Mouse (Mus musculus) intestine, embryonic 15.5 days (tissue): ENCODE measurements around the gene Ubxn2a. TPM values are rescaled to one million over a fixed set of nuclear protein-coding genes. Genes with fewer than 3 reads are reported as not detected.
A peak's percentile ranks its signal among the peaks of the same experiment; 100 is the strongest.
"Not testable (repeated sequence)": the region's sequence is repeated elsewhere in the genome, so short reads cannot be mapped to it uniquely, and the experiment has no call there.

Source experiments
- ATAC-seq: fragments of 200-750 bp; cut with Nextera tagmentation; 2 replicates; pipeline ENCODE4 v1.8.0; 2017; ENCODE audit warnings: moderate TSS enrichment, moderate library complexity
- H3K27ac ChIP-seq: fragments of 300-500 bp; sonication (generic); 2 replicates; pipeline ENCODE4 v1.5.1; 2015; ENCODE audit warnings: mild to moderate bottlenecking, inconsistent platforms
- H3K27me3 ChIP-seq: fragments of 300-500 bp; sonication (generic); replicated peaks from 2 replicates; pipeline ENCODE4 v1.6.1; 2015; ENCODE audit warnings: inconsistent platforms
- H3K36me3 ChIP-seq: fragments of 300-500 bp; sonication (generic); 2 replicates; pipeline ENCODE4 v1.6.1; 2015; ENCODE audit warnings: inconsistent platforms
- H3K4me1 ChIP-seq: fragments of 300-500 bp; sonication (generic); replicated peaks from 2 replicates; pipeline ENCODE4 v1.6.1; 2015; ENCODE audit warnings: inconsistent platforms
- H3K4me2 ChIP-seq: fragments of 300-500 bp; sonication (generic); replicated peaks from 2 replicates; pipeline ENCODE4 v1.6.1; 2015; ENCODE audit warnings: mild to moderate bottlenecking, inconsistent platforms
- H3K4me3 ChIP-seq: fragments of 300-500 bp; sonication (generic); replicated peaks from 2 replicates; pipeline ENCODE4 v1.5.1; 2015; ENCODE audit warnings: inconsistent platforms
- H3K9ac ChIP-seq: fragments of 300-500 bp; sonication (generic); 2 replicates; pipeline ENCODE4 v1.6.1; 2015; ENCODE audit warnings: inconsistent platforms
- H3K9me3 ChIP-seq: fragments of 300-500 bp; sonication (generic); 2 replicates; pipeline ENCODE4 v1.6.1; 2016; ENCODE audit warnings: inconsistent platforms
- WGBS: fragments of 180-500 bp; shearing (Covaris S2); methylation state at CpG from one replicate; pipeline ENCODE4 v1.1.7; 2015; 5-methylcytosine and 5-hydroxymethylcytosine counted together
- polyA plus RNA-seq: library from polyadenylated mRNA; unstranded; fragments of >200 nt; fragmentation: Nextera tagmentation; extraction: Ambion mirVana; gene quantifications from 2 replicates; pipeline ENCODE4 v1.2.1, GENCODE M21; 2015

Ubxn2a gene
- polyA plus RNA-seq, 1 experiment from 2014 or later = 35.3 TPM

- no peak overlapping the region for H3K4me3 ChIP-seq
- H3K36me3 ChIP-seq = no peaks in the 10 kb centered on the region
- H3K9me3 ChIP-seq = no peaks in the 10 kb centered on the region
- H3K9ac ChIP-seq = no peak overlapping the region
- no peak for ATAC-seq
- no peaks in the 10 kb centered on the region for H3K4me1 ChIP-seq
- no peaks in the 10 kb centered on the region for H3K27me3 ChIP-seq
- H3K27ac ChIP-seq = no peak overlapping the region
- 87% methylated on average over 7 of the region's 7 CpGs for WGBS
- no peak overlapping the region for H3K4me2 ChIP-seq
These were observed 886 bp upstream of the Ubxn2a start for GRCm38 (mm10) chr12:4908391-4908790.

- H3K9me3 ChIP-seq = no peaks in the 10 kb centered on the region
- WGBS = 40% methylated on average over 7 of the region's 7 CpGs
- no peaks in the 10 kb centered on the region for H3K4me1 ChIP-seq
- no peak overlapping the region for H3K27ac ChIP-seq
- no peaks in the 10 kb centered on the region for H3K27me3 ChIP-seq
- ATAC-seq = no peak
- H3K36me3 ChIP-seq = no peaks in the 10 kb centered on the region
- peak overlapping the region; percentile 90 for H3K4me2 ChIP-seq
- H3K9ac ChIP-seq = peak overlapping the region; percentile 80; the same call in 1 of the 2 replicates
- peak overlapping the region; percentile 79 for H3K4me3 ChIP-seq
These were observed 1.0 kb downstream of the Ubxn2a start for GRCm38 (mm10) chr12:4906476-4906875.

GRCm38 (mm10) chr12:4905946-4906345, 1.6 kb downstream of the Ubxn2a start:
- H3K4me1 ChIP-seq = no peaks in the 10 kb centered on the region
- H3K27me3 ChIP-seq = no peaks in the 10 kb centered on the region
- 0 out of 2 replicates have a peak overlapping the region, but pooled peaks have one; percentile 79 for H3K4me3 ChIP-seq
- H3K36me3 ChIP-seq = no peaks in the 10 kb centered on the region
- H3K9ac ChIP-seq = no peak overlapping the region
- no peak for ATAC-seq
- no peaks in the 10 kb centered on the region for H3K9me3 ChIP-seq
- H3K27ac ChIP-seq = no peak overlapping the region
- peak overlapping the region; percentile 90 for H3K4me2 ChIP-seq
- WGBS = 76% methylated on average over 7 of the region's 7 CpGs

GRCm38 (mm10) chr12:4898024-4898423, 9.5 kb downstream of the Ubxn2a start:
- no peaks in the 10 kb centered on the region for H3K4me1 ChIP-seq
- H3K36me3 ChIP-seq = no peaks in the 10 kb centered on the region
- no peak overlapping the region for H3K4me2 ChIP-seq
- H3K9ac ChIP-seq = no peak overlapping the region
- H3K9me3 ChIP-seq = no peaks in the 10 kb centered on the region
- no peak overlapping the region for H3K4me3 ChIP-seq
- no peak overlapping the region for H3K27ac ChIP-seq
- no peak for ATAC-seq
- H3K27me3 ChIP-seq = no peaks in the 10 kb centered on the region
- WGBS = 96% methylated on average over 5 of the region's 5 CpGs

GRCm38 (mm10) chr12:4889891-4890290, 17.6 kb downstream of the Ubxn2a start:
- Histone ChIP-seq H3K27ac (no peak overlapping the region), H3K27me3 (no peaks in the 10 kb centered on the region), H3K9ac (no peak overlapping the region), H3K36me3 (no peaks in the 10 kb centered on the region), H3K4me3 (no peak overlapping the region), H3K4me2 (no peak overlapping the region), H3K9me3 (no peaks in the 10 kb centered on the region), H3K4me1 (no peaks in the 10 kb centered on the region)
- no peak for ATAC-seq
- WGBS = 93% methylated on average over 1 of the region's 1 CpGs

GRCm38 (mm10) chr12:4889251-4889650, 18.3 kb downstream of the Ubxn2a start:
- Histone ChIP-seq H3K36me3 (no peaks in the 10 kb centered on the region), H3K4me3 (no peak overlapping the region), H3K9me3 (no peaks in the 10 kb centered on the region), H3K4me1 (no peaks in the 10 kb centered on the region), H3K9ac (no peak overlapping the region), H3K4me2 (no peak overlapping the region), H3K27me3 (no peaks in the 10 kb centered on the region), H3K27ac (no peak overlapping the region)
- WGBS = 96% methylated on average over 2 of the region's 2 CpGs
- ATAC-seq = no peak

GRCm38 (mm10) chr12:4888739-4889138, 18.8 kb downstream of the Ubxn2a start:
- Histone ChIP-seq H3K4me1 (no peaks in the 10 kb centered on the region), H3K4me2 (no peak overlapping the region), H3K36me3 (no peaks in the 10 kb centered on the region), H3K9ac (no peak overlapping the region), H3K4me3 (no peak overlapping the region), H3K27me3 (no peaks in the 10 kb centered on the region), H3K9me3 (no peaks in the 10 kb centered on the region), H3K27ac (no peak overlapping the region)
- no peak for ATAC-seq

- H3K9ac ChIP-seq, H3K4me3 ChIP-seq, ATAC-seq, H3K4me2 ChIP-seq, H3K27me3 ChIP-seq, H3K9me3 ChIP-seq, H3K27ac ChIP-seq, H3K4me1 ChIP-seq, H3K36me3 ChIP-seq: not testable (repeated sequence)
- WGBS = 90% methylated on average over 4 of the region's 4 CpGs
These were observed 20.9 kb downstream of the Ubxn2a start for GRCm38 (mm10) chr12:4886581-4886980.

- ATAC-seq = no peak
These were observed 22.4 kb downstream of the Ubxn2a start for GRCm38 (mm10) chr12:4885062-4885461.

GRCm38 (mm10) chr12:4882086-4882485, 25.4 kb downstream of the Ubxn2a start:
- 69% methylated on average over 2 of the region's 2 CpGs for WGBS
- Histone ChIP-seq H3K36me3 (no peaks in the 10 kb centered on the region), H3K4me1 (no peaks in the 10 kb centered on the region), H3K27ac (no peak overlapping the region), H3K9ac (no peak overlapping the region), H3K27me3 (no peaks in the 10 kb centered on the region), H3K9me3 (no peaks in the 10 kb centered on the region), H3K4me2 (no peak overlapping the region), H3K4me3 (no peak overlapping the region)
- ATAC-seq = no peak

More at GRCm38 (mm10) chr12:4885062-4885461, 22.4 kb downstream of the Ubxn2a start:
- no peak overlapping the region for H3K9ac ChIP-seq
- WGBS = 35% methylated on average over 1 of the region's 1 CpGs
- no peak overlapping the region for H3K4me3 ChIP-seq
- H3K4me2 ChIP-seq = no peak overlapping the region
- no peaks in the 10 kb centered on the region for H3K27me3 ChIP-seq
- no peak overlapping the region for H3K27ac ChIP-seq
- H3K4me1 ChIP-seq = no peaks in the 10 kb centered on the region
- no peaks in the 10 kb centered on the region for H3K36me3 ChIP-seq
- no peaks in the 10 kb centered on the region for H3K9me3 ChIP-seq

GRCm38 (mm10) chr12:4879048-4879447, 28.5 kb downstream of the Ubxn2a start:
- H3K4me2 ChIP-seq = no peak overlapping the region
- H3K4me3 ChIP-seq = no peak overlapping the region
- ATAC-seq = no peak
- no peak overlapping the region for H3K27ac ChIP-seq
- no peaks in the 10 kb centered on the region for H3K27me3 ChIP-seq
- no peak overlapping the region for H3K9ac ChIP-seq
- no peaks in the 10 kb centered on the region for H3K9me3 ChIP-seq
- no peaks in the 10 kb centered on the region for H3K36me3 ChIP-seq
- 95% methylated on average over 5 of the region's 5 CpGs for WGBS
- H3K4me1 ChIP-seq = peaks cover 8% of the 10 kb centered on the region; the same call in 1 of the 2 replicates

GRCm38 (mm10) chr12:4878296-4878783, 29.2 kb downstream of the Ubxn2a start:
- 84% methylated on average over 9 of the region's 9 CpGs for WGBS

GRCm38 (mm10) chr12:4875623-4876022, 31.9 kb downstream of the Ubxn2a start:
- Histone ChIP-seq H3K4me2 (no peak overlapping the region), H3K27me3 (no peaks in the 10 kb centered on the region), H3K9ac (no peak overlapping the region), H3K4me1 (peaks cover 13% of the 10 kb centered on the region), H3K27ac (0 out of 2 replicates have a peak overlapping the region, but pooled peaks have one; percentile 36), H3K36me3 (no peaks in the 10 kb centered on the region), H3K9me3 (no peaks in the 10 kb centered on the region), H3K4me3 (no peak overlapping the region)
- WGBS = 63% methylated on average over 8 of the region's 8 CpGs
- peak; percentile 27 for ATAC-seq

More at GRCm38 (mm10) chr12:4878296-4878783, 29.2 kb downstream of the Ubxn2a start:
- no peak for ATAC-seq
- no peak overlapping the region for H3K4me3 ChIP-seq
- no peaks in the 10 kb centered on the region for H3K9me3 ChIP-seq
- H3K4me2 ChIP-seq = no peak overlapping the region
- H3K36me3 ChIP-seq = no peaks in the 10 kb centered on the region
- H3K4me1 ChIP-seq = peaks cover 13% of the 10 kb centered on the region
- H3K27ac ChIP-seq = no peak overlapping the region
- H3K9ac ChIP-seq = no peak overlapping the region
- H3K27me3 ChIP-seq = no peaks in the 10 kb centered on the region
